Mouse (Mus musculus) liver, postnatal 0 days (tissue): Measurements from ENCODE around the gene Rpgrip1.

Experiments
- CTCF ChIP-seq: sonication (generic); IDR thresholded peaks from 2 replicates; pipeline ENCODE4 v1.5.1; 2016; ENCODE audit warnings: antibody characterized with exemption, low read depth
- EP300 ChIP-seq: IDR thresholded peaks from 2 replicates; pipeline ENCODE4 v1.6.1; 2016; ENCODE audit warnings: antibody characterized with exemption, low read depth, mild to moderate bottlenecking

DNA sequence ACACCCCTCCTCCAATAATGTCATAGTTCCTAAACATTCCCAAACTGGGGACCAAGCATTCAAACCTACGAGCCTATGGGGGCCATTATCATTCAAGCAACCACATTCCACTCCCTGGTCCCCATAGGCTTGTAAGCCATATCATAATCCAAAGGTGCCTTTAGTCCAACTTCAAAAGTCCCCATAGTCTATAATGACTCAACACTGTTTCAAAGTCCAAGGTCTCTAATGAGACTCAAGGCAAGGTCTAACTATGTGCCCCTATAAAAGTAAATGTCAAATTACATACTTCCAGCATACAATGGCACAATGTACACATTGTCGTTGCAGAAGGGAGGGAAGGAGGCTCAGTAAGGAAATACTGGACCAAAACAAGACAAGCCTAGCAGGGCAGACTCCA, 44.5 kb downstream of the Rpgrip1 start:
- no peak for TF ChIP-seq CTCF
- no peak for TF ChIP-seq EP300
